Mouse (Mus musculus): Measurements from ENCODE around the gene Mapk8ip2.
"Not testable (repeated sequence)": the region's sequence is repeated elsewhere in the genome, so short reads cannot be mapped to it uniquely, and the experiment has no call there.

Mapk8ip2 gene

GRCm38 (mm10) chr15:89453865-89454478 is at the start of gene Mapk8ip2:
TSS of gene Mapk8ip2 (plus strand) at chr15:89453913.
- peak in 1 of 2 experiments; percentile 54 for DNase-seq (ENCODE audit: low spot score in 2 of 2)

- no peak for DNase-seq (ENCODE audit: low spot score in 2 of 2)
Observed at GRCm38 (mm10) chr15:89404831-89405623, 48.7 kb upstream of the Mapk8ip2 start.

GRCm38 (mm10) chr15:89406691-89407090 is 47.0 kb upstream of the Mapk8ip2 start:
- DNase-seq (ENCODE audit: low spot score in 2 of 2) = no peak

GRCm38 (mm10) chr15:89410118-89410517 is 43.6 kb upstream of the Mapk8ip2 start, which contains the start of gene Syce3:
TSS of gene Syce3 (minus strand) at chr15:89410503.
- DNase-seq (ENCODE audit: low spot score in 2 of 2) = no peak

DNA sequence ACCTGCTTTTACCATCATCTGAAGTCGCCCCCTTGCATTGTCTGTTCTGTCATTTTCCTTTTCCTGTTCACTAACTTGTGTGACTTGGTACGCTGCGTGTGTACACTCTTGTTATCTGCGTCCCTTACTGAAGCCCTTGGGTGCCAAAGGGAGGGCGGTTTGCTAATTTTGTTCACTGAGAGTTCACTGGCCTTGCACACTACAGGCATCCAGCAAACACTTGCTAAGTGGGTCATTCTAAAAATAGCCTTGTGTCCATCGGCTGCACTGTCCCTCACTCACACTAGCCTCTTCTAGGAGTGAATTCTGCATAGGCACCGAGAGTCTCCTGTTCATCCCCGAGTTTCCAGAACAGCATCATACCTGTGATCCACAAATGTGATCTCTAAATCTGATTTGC is 38.4 kb upstream of the Mapk8ip2 start:
- DNase-seq (ENCODE audit: low spot score in 2 of 2) = no peak

DNA sequence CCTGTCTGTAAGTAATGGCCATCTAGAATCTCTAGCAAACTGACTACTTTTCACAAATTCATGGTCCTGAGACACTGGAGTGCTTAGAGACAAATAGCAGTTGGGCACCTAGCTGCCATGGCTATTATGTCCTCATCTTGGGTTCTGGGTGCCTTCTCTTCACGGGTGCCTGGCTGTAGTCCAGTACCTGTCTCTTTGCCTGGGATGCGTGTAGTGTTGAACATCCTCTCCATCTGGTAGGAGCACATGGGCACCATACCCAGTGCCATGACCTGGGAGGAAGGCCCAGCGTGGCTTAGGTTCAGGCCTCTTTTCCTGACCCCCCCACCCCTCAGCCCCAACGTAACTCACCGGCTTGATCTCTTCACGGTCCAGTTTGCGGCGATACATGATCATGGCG is 31.8 kb upstream of the Mapk8ip2 start:
- DNase-seq (ENCODE audit: low spot score in 2 of 2) = no peak

DNA sequence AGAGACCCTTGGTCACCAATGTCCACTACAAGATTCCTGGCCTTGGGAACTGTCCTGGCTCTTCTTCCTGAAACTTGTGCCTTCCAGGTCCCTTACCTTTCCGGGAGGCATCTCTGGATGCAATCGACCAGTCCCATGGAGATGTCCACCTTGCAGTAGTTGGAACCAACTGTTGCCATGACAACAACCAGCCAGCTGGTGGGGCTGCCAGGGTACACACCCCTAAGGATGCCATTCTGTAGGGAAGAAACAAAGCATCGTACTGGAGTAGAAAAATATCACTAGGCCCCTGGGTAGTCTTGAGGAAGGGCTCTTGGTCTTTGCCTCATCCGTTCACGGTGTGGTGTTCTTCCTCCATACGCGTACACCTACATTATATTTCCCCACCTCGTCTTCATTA is 29.1 kb upstream of the Mapk8ip2 start:
- no peak for DNase-seq (ENCODE audit: low spot score in 2 of 2)

DNA sequence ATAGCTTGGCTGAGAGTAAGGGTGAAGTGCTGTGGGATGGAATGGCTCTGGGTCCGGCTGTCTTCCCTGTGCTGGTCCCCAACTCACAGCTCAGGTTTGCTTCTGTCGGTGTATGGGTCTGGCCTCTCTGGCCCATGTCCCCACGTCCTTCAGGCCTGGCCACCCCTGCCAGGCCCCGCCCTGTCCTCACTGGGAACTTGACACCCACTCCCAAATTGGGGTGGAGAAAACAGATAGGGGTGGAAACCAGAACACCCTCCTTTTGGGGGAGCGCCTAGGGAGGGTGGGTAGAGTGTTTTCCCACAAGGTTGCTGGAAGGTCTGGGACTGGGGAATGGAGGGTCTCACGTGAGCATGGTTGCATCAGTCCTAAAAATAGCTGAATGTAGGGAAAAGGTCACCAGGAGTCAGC is 28.0 kb upstream of the Mapk8ip2 start, which contains the start of gene Cpt1b:
Cpt1b (minus strand) TSS at position 153 of the 411 bp plus-strand sequence.
- no peak for DNase-seq (ENCODE audit: low spot score in 2 of 2)

- DNase-seq (ENCODE audit: low spot score in 2 of 2) = no peak
Observed at GRCm38 (mm10) chr15:89426716-89427115, 27.0 kb upstream of the Mapk8ip2 start.

- DNase-seq (ENCODE audit: low spot score in 2 of 2) = no peak
Observed at GRCm38 (mm10) chr15:89428136-89428790, 25.4 kb upstream of the Mapk8ip2 start.

- no peak for DNase-seq (ENCODE audit: low spot score in 2 of 2)
Observed at GRCm38 (mm10) chr15:89428821-89429351, 24.8 kb upstream of the Mapk8ip2 start.

- peak; percentile 85 to 92 for DNase-seq (ENCODE audit: low spot score in 2 of 2)
Observed at GRCm38 (mm10) chr15:89429352-89430221, 24.1 kb upstream of the Mapk8ip2 start, which contains the start of the genes C730034F03Rik, Gm44502 and Chkb. TSS of gene C730034F03Rik (plus strand) at chr15:89429589. TSS of gene Gm44502 (minus strand) at chr15:89429696. TSS of gene Chkb (minus strand) at chr15:89429908.

- DNase-seq (ENCODE audit: low spot score in 2 of 2) = no peak
Observed at GRCm38 (mm10) chr15:89430341-89430740, 23.4 kb upstream of the Mapk8ip2 start.

DNA sequence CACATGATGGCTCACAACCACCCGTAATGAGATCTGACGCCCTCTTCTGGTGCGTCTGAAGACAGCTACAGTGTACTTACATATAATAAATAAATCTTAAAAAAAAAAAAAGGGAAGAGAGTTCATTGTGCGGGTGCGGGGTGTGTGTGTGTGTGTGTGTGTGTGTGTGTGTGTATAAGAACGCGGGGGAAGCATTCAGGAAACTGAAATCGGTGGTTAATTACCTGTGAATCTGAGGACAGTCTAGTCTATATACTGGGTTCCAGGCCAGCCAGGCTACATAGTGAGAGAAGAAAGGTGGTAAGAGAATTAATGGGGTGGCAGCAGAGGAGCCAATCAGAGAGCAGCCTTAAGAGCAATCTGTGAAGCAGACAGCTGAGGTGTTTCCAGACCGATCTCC is 22.9 kb upstream of the Mapk8ip2 start:
- DNase-seq (ENCODE audit: low spot score in 2 of 2) = not testable (repeated sequence)

- DNase-seq (ENCODE audit: low spot score in 2 of 2) = no peak
Observed at GRCm38 (mm10) chr15:89431271-89431670, 22.4 kb upstream of the Mapk8ip2 start.

DNA sequence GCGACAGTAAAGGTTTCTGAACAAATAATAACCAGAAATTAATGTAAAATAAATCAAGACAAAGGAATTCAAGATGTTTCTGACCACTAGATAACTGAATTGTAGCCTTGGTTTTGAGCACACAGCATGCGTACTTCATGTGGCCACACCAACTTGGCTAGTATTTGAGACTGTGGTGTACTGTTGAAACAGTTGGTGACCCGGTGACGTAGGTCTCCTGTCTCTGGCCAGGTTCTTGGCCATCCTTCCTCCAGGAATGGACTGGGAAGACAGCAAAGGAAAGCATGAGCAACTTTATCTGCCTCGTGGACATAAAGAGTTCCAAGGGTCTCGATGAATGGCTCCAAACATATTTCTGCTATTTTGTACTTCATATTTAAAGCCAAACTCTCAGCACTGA is 21.9 kb upstream of the Mapk8ip2 start:
- DNase-seq (ENCODE audit: low spot score in 2 of 2) = no peak

DNA sequence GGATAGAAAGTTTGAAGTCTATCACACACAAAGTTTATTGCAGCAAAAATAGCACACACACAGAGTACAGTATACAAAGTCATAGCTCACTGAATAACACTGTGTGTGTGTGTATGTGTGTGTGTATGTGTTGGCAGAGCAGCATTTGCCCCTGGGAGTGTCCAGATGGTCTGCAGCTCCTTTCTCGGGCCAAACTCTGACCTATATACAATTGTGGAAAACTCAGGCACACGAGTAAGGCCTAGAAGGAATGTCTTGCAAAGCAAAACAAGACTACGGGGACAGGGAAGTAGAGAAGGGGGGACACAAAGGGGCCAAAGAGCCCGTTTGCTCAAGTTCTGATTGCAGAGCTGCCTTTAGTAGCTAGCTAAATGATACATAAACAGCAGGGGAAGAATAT is 20.8 kb upstream of the Mapk8ip2 start:
- no peak for DNase-seq (ENCODE audit: low spot score in 2 of 2)

GRCm38 (mm10) chr15:89434136-89434535 is 19.6 kb upstream of the Mapk8ip2 start:
- no peak for DNase-seq (ENCODE audit: low spot score in 2 of 2)

DNA sequence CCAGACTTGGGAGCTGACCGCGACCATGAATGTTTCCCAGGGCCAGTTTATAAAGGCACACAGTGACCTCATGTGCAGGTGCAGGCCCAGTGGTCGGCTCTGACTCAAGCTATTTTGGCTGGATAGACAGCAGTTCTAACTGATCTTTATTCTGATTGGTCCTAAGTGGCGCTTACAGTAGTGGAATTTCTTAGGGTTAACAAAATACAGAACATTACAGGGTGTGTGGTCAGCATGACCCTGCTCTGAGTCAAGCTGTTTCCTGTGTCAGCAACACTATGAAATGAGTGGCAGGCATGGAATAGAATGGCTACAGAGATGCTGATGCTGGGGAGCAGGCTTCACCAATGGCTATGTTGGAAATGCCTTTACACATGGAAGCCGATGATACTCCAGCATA is 17.8 kb upstream of the Mapk8ip2 start:
- no peak for DNase-seq (ENCODE audit: low spot score in 2 of 2)

- DNase-seq (ENCODE audit: low spot score in 2 of 2) = no peak
Observed at GRCm38 (mm10) chr15:89442486-89443070, 11.1 kb upstream of the Mapk8ip2 start.
